Mouse (Mus musculus): ENCODE results near the gene Avpr2.
A peak's percentile ranks its signal among the peaks of the same experiment; 100 is the strongest.

Avpr2 gene

DNA sequence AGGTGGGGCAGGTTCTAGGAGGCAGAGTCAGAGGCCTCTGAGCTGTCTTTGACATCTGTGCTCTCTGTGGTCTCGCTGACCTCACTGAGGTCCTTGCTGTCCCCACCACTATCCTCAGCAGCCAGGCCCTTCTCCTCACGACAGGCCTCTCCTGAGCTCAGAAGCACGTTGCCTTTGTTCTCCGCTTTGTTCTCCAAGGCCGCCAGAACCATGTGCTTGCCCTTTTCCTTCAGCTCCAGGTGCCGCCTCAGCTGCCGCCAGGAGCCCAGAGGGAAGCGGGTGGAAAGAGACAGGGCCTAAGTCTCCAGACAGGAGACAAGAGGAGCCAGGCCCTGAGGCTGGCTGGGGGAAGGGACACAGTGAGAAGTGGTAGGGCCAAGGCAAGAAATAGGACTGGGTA is 25.0 kb downstream of the Avpr2 start:
- DNase-seq (ENCODE audit: low spot score) = no peak

DNA sequence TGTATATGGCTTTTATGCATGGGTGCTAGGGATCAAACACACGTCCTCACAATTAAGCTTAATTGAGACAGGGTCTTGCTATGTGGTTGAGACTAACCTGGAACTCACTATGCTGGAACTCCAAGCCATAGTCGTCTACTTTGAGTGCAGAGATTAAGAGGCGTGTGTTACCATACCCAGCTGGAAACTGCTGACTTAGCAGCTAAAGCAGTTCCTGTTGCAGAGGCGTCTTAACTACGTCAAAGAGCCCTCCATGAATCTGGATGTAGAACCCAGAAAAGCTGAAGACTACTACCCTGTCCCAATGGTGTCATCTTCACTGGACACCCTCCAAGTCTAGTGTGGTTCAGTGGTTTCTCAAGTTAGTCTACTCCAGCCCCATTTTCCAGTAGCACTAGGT is 26.7 kb downstream of the Avpr2 start:
- no peak for DNase-seq (ENCODE audit: low spot score)

- peak; percentile 48 for DNase-seq (ENCODE audit: low spot score)
Observed at GRCm38 (mm10) chrX:73921285-73921822, 29.5 kb downstream of the Avpr2 start.

GRCm38 (mm10) chrX:73921823-73922549 is 30.1 kb downstream of the Avpr2 start, which contains the start of the genes Arhgap4 and Naa10:
TSS of gene Arhgap4 (minus strand) at chrX:73921870.
TSS of gene Naa10 (minus strand) at chrX:73921944.
- no peak for DNase-seq (ENCODE audit: low spot score)

GRCm38 (mm10) chrX:73922550-73922882 is 30.6 kb downstream of the Avpr2 start:
- DNase-seq (ENCODE audit: low spot score) = no peak

DNA sequence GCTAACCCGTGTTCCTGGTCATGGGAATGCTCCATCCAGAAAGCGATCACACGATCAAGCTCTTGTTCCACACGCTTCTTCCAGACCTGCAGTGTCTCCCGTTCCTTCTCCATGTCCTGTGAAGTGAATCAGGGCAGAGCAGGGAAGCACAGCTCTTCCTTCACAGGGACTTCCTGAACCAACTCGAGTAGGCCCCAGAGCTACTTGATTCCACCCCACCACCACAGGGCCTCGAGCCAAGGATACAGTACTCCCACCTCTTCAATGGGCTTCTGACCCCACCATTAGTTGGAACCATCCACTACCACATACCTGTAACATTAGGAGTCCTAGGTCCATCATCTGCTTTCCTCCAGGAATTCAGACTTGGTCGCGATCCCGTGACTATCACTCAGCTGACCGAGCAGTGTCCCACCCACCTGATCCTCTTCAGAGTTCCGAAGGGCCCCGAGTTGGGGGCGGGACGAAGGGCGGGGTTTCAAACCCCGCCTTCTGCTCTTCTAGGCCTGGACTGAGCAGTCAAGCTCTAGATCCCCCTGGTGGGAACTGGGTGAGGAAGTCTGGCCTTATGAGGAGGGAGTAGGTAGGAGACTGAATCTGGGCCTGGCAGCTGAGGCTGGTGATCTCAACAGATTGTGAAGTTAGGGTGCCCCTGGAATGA is 38.6 kb downstream of the Avpr2 start, which contains the start of gene Renbp:
TSS of gene Renbp (minus strand) at position 449 of the 661 bp plus-strand sequence.
- DNase-seq (ENCODE audit: low spot score) = no peak

DNA sequence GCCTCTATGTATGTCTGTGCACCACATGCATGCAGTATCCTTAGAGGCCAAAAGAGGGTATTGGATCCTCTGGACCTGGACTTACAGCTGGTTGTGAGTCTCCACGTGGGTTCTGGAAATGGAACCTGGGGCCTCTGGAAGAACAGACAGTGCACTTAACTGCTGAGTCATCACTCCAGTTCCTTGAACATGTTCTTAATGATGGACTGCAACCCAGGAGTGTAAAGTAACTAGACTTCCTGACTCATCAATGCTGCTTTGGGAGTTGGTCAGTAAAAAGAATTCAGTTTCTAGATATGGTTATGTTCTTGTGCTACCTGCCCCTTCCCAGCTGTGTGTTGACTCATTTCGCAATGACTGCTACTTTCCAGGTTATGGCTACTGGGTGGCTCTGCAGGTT is 40.0 kb downstream of the Avpr2 start:
- DNase-seq (ENCODE audit: low spot score) = no peak

- DNase-seq (ENCODE audit: low spot score) = no peak
Observed at GRCm38 (mm10) chrX:73941860-73942259, 50.0 kb downstream of the Avpr2 start.

GRCm38 (mm10) chrX:73942294-73942693 is 50.4 kb downstream of the Avpr2 start:
- DNase-seq (ENCODE audit: low spot score) = no peak
